Mouse (Mus musculus) pancreas, adult 10 weeks (tissue): ENCODE data around the gene Abca2. TPM values are rescaled to one million over a fixed set of nuclear protein-coding genes. Genes with fewer than 3 reads are reported as not detected.

Experiments
- polyA plus RNA-seq: library from polyadenylated mRNA; stranded (reverse); fragments of 350-450 nt; fragmentation: Illumina TruSeq; extraction: RNeasy Lipid Tissue Mini Kit (QIAGEN cat#74804); gene quantifications from one replicate; pipeline ENCODE4 v1.2.3, GENCODE M21; 2015; ENCODE audit warnings: low read depth, low replicate concordance; ENCODE audit not compliant: insufficient read depth

Gene Abca2
- polyA plus RNA-seq, result 12.8 TPM

DNA sequence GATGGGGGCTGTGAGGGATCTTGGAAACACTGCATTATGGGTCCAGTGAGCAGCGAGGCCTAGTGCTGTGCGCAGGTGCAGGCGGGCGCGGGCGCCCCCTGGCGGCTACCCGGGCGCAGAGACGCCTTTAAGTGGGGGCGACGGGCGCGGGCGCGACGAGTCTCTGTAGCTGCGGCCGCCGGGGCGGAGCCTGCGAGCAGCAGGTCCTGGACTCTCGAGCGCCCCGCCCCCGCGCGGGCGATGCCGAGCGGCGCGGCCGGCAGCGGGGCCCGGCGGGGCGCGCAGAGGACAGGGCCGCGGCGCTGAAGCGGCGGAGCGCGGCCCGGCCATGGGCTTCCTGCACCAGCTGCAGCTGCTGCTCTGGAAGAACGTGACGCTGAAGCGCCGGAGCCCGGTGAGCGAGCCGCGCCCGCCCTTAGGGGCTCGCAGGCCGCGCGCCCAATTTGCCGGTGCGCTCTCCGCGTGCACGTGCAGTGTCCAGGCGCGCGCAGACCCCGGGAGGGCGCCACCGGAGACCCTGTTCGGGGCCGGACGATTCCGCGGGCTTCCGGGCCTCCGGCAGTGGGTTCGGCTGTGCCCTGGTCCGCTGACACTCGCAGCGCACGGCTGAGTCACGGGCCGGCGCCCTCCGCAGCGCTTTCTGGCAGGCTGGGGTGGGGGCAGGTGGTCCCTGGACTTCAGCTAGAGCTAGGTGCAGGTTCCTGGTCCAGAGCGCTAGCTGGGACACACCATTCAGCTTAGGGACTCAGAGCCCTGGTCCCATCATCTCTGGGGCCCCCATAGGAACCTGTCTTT is at the start of gene Abca2:
Gene Abca2, plus strand, starts transcription at position 262 of the 795 bp plus-strand sequence.

DNA sequence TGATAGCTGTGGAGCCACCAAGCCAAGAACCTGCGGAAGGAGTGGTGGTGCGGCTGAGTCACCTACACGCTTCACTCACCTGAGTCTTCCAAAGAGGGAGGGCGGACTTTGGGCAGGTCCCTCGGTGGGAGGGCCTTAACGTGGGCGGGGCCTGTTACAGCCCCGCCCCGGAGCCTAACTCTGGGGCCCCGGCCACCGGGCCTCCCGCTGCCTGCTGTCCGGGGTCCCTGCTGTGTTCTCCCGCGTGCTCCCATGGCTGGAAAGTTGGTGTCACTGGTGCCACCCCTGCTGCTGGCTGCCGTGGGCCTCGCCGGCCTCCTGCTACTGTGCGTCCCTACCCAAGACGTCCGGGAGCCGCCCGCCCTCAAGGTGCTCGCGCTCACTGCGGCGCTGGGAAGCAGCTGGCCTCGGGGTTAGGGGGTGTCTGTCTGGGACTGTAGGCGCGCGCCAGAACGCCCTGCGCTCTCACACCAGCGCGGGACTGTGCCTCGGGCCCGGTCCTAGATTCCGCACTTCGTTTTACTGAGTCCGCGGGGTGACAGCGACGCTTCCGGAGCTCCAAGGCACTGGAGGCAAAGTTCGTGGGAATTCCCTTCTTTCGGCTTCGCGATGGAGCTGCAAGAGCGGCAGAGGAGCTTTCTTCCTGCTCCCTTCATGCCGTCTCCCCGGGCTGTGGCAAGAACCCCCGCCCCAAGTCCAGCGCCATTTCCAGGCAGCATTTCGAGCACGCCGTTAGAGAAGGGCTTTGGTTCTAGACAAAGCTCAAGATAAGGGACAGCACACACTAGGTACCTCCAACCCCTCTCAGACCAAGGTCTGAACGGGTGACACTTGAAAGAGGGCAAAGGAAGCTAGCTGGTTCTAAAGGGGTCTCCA is 32.5 kb upstream of the Abca2 start, which contains the start of gene Entpd2:
Gene Entpd2, plus strand, starts transcription at position 154 of the 876 bp plus-strand sequence.

DNA sequence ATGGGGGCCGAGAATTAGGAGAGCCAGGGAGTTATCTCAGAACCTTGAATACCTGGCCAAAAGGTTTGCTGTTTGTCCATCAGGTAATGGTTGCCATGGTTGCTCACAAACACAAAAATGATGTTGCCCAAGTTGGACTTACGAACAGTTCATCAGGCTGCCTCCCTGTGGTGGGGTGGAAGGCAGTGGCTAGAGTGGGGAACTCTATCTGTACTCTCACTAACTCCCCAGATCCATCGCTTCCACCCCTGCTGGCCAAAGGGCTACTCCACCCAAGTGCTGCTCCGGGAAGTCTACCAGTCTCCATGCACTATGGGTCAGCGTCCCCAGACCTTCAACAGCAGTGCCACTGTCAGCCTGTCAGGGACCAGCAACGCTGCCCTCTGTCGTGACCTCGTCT is 29.5 kb upstream of the Abca2 start, which contains the start of gene Npdc1:
Gene Npdc1, plus strand, starts transcription at position 301 of the 400 bp plus-strand sequence.

DNA sequence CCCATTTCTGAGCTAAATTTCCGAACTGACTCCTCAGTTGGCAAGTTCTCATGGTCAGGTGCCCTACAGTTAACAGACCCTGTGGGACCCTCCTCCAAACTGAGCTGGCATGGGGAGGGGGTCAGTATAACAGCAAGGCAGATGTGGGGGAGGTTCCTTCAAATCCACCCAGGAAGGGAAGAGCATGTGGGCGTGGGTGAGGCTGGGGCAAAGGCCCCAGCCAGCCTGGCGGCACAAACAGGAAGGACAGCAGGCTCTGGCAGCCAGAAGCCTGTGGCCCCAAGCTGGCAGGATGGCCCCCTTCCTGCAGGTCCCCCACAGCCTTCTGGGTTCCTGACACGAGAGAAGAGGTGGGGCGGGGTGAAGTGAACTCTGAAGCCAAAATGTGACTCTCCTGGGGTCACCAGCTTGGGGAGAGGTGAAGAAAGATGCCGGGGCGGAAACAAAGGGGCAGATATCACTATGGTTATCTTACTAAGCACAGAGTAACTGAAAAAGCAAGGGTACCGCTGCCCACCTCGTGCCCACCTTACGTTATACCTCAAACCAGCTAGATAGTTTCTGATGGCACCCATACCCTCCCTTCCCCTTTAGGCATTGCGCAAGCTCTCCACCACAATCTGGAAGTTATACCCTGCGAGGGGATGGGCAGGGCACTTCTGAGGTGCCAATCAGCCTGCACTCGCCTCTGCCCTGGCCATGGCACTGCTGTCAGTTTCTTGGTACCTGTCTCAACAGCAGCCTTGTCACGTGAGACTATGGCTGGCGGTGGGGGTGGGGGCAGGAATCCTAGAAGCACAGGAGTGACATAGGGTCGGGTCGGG is 5.7 kb upstream of the Abca2 start, which contains the start of gene Fut7:
Gene Fut7, plus strand, starts transcription at position 681 of the 824 bp plus-strand sequence.

DNA sequence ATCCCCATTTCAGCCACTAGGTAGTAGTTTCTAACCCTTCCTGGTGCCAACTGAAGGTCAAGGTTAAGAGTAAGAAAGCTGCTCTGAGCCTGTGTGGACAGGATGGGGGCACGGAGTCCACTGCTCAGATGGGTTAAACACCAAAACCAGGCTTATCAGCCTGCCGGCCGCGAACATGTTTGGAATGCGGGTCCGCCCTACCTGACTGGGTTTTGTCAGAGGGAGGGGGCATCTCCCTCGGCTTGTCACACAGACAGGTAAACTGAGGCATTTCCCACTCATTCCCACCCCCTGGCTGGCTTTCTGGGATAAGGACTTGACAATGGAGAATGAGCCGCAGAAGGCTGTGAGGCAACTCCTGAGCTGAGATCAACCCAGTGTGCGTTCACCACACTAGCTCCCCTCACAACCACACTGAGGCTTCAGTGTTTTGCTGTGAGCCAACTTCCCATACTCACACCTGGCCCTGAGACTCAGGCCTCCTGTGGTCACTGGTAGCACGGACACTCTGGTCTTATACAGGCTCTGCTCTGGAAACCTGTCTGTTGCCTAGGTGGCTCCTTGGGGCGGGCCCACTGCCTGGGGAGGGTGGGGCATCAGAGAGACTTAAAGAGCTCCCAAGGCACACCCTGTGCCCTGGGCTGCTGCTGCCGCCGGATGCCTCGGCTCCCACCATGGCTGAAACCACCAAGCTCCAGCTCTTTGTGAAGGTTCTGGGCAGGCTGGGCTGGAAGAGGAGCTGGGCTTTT is 27.9 kb downstream of the Abca2 start, which contains the start of gene Clic3:
Gene Clic3, plus strand, starts transcription at position 634 of the 749 bp plus-strand sequence.

DNA sequence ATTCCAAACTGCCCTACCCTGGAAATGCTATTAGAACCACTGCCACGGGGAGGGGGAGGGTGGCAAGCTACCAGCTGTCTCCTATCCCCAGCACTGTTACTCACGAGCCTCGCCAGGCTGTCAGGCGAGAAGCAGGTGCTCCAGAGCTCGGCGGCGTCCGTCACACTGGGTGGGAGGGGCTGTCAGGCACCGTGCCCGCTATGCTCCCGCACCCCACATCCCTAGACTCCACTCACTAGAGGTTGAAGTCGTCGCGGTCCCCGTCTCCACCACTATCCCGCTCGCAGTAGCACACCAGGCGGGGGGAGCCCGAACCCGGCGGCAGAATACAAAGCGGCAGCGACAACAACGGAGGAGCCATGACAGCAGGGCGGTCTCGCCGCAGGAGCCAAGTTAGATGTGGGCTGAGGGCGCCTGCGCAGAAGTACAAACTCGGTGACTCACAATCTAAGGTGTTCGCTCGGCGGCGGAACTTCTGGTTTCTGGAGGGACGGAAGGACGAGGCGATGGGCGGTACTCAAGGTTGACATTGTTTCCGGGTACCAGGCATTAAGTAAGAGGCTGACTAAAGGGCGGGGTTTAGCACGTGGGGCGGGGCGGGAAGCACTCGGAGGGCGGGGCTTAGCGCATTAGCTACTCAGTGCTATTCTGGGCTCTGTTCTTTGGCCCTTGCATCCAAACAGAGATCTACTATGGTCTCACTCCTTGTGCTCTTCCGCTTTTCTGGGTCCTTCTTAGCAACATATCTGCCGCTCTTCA is 32.2 kb downstream of the Abca2 start, which contains the start of gene Paxx:
Gene Paxx, minus strand, starts transcription at position 544 of the 759 bp plus-strand sequence.

DNA sequence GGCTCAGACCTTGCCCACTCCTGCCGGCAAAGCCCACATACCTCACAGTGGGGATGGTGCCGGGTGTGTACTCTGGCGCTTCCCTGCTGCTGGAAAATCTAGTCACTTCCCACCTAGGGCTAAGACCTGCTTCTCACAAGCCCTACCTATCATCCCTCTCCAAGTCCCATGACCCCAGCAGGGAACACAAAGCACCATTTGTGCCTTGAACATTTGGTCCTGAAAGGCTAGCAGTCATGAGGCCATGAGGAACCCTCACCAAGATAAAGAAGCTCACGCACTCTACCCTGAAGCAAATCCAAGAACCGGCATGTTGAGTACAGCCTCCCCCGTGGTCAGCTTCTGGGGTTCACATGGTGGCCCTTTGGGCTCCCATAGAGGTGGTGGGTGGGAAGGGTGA is 41.5 kb downstream of the Abca2 start, which contains the start of gene Ptgds:
Gene Ptgds, minus strand, starts transcription at position 78 of the 400 bp plus-strand sequence.

DNA sequence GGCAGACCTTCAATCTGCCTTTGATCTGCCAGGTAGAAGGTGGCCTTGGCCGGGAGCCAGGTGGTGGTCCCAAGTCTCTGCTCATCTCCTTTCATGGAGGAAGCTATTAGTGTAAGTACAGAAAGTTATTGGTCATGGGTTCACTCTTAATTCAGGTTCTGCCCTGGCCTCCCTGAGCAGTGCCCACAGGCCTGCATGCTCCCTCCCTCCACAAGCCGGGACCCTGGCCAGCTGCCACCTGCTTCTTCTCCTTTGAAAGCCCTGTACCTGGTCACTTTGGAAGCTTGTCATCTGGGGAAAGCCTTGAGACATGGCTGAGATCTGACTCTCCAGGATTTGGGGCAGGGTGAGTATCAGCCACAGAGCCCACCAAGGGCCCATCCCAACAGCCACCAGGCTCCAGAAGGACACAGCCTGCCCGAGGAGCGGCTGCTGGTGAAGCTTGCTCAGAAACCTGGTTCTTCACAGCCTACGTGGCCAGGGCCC is 65.0 kb downstream of the Abca2 start, which contains the start of gene Lcn12:
Gene Lcn12, minus strand, starts transcription at position 436 of the 486 bp plus-strand sequence.

Other genes starting within 250 kb of the Abca2 start
- gene Nrarp, start 247.9 kb upstream of the Abca2 start, polyA plus RNA-seq, result 5.7 TPM
- gene Tor4a, start 231.8 kb upstream of the Abca2 start, polyA plus RNA-seq, result 4.7 TPM
- 17.7 TPM for gene Nelfb, start 217.2 kb upstream of the Abca2 start, polyA plus RNA-seq
- not detected for gene Stpg3, start 214.1 kb upstream of the Abca2 start, polyA plus RNA-seq
- gene Fam166a, start 210.0 kb upstream of the Abca2 start, polyA plus RNA-seq, result not detected
- gene Tubb4b, start 204.0 kb upstream of the Abca2 start, polyA plus RNA-seq, result 52.2 TPM
- gene Slc34a3, start 194.3 kb upstream of the Abca2 start, polyA plus RNA-seq, result not detected
- not detected for gene Rnf224, start 191.9 kb upstream of the Abca2 start, polyA plus RNA-seq
- gene Rnf208, start 186.4 kb upstream of the Abca2 start, polyA plus RNA-seq, result 2.2 TPM
- not detected for gene Cysrt1, start 186.3 kb upstream of the Abca2 start, polyA plus RNA-seq
- gene AL732309.1, start 181.8 kb upstream of the Abca2 start, polyA plus RNA-seq, result 8.3 TPM
- 6.4 TPM for gene Tmem203, start 173.3 kb upstream of the Abca2 start, polyA plus RNA-seq
- gene Tprn, start 166.1 kb upstream of the Abca2 start, polyA plus RNA-seq, result 1.3 TPM
- gene Ssna1, start 156.3 kb upstream of the Abca2 start, polyA plus RNA-seq, result 14.8 TPM
- 14.2 TPM for gene Anapc2, start 156.2 kb upstream of the Abca2 start, polyA plus RNA-seq
- gene Tmem210, start 140.6 kb upstream of the Abca2 start, polyA plus RNA-seq, result not detected
- gene Lrrc26, start 138.8 kb upstream of the Abca2 start, polyA plus RNA-seq, result not detected
- gene Grin1, start 109.5 kb upstream of the Abca2 start, polyA plus RNA-seq, result 1.8 TPM
- 12.2 TPM for gene Man1b1, start 96.4 kb upstream of the Abca2 start, polyA plus RNA-seq
- 24.6 TPM for gene Dpp7, start 72.3 kb upstream of the Abca2 start, polyA plus RNA-seq
- 18.7 TPM for gene Uap1l1, start 63.0 kb upstream of the Abca2 start, polyA plus RNA-seq
- not detected for gene Sapcd2, start 56.4 kb upstream of the Abca2 start, polyA plus RNA-seq
- 16.2 TPM for gene Entpd2, start 32.8 kb upstream of the Abca2 start, polyA plus RNA-seq
- gene Npdc1, start 29.4 kb upstream of the Abca2 start, polyA plus RNA-seq, result 96.2 TPM
- not detected for gene Fut7, start 5.4 kb upstream of the Abca2 start, polyA plus RNA-seq
- not detected for gene Clic3, start 28.1 kb downstream of the Abca2 start, polyA plus RNA-seq
- gene Paxx, start 32.4 kb downstream of the Abca2 start, polyA plus RNA-seq, result 43.3 TPM
- 2.9 TPM for gene Ptgds, start 41.3 kb downstream of the Abca2 start, polyA plus RNA-seq
- gene Lcn12, start 65.2 kb downstream of the Abca2 start, polyA plus RNA-seq, result not detected
- 26.2 TPM for gene Fbxw5, start 72.0 kb downstream of the Abca2 start, polyA plus RNA-seq
- gene C8g, start 73.0 kb downstream of the Abca2 start, polyA plus RNA-seq, result 1.0 TPM
- gene Traf2, start 118.2 kb downstream of the Abca2 start, polyA plus RNA-seq, result 5.1 TPM
- gene Edf1, start 129.1 kb downstream of the Abca2 start, polyA plus RNA-seq, result 66.9 TPM
- gene Mamdc4, start 146.1 kb downstream of the Abca2 start, polyA plus RNA-seq, result 2.6 TPM
- gene Phpt1, start 146.5 kb downstream of the Abca2 start, polyA plus RNA-seq, result 9.9 TPM
- 0.63 TPM for gene Ajm1, start 153.1 kb downstream of the Abca2 start, polyA plus RNA-seq
- gene Rabl6, start 179.8 kb downstream of the Abca2 start, polyA plus RNA-seq, result 52.4 TPM
- gene Ccdc183, start 189.0 kb downstream of the Abca2 start, polyA plus RNA-seq, result not detected
- gene Tmem141, start 193.3 kb downstream of the Abca2 start, polyA plus RNA-seq, result 9.0 TPM
- 9.0 TPM for gene Fcna, start 199.3 kb downstream of the Abca2 start, polyA plus RNA-seq
- not detected for gene Lcn8, start 224.4 kb downstream of the Abca2 start, polyA plus RNA-seq
- gene Lcn5, start 229.2 kb downstream of the Abca2 start, polyA plus RNA-seq, result not detected
- not detected for gene Lcn6, start 248.1 kb downstream of the Abca2 start, polyA plus RNA-seq